Mouse (Mus musculus): Measurements from ENCODE around the gene Hoxb9. TPM values are rescaled to one million over a fixed set of nuclear protein-coding genes. Genes with fewer than 3 reads are reported as not detected.

Hoxb9 gene
- polyA plus RNA-seq, 1 experiment from 2014 or later = 0.09 TPM

GRCm38 (mm10) chr11:96280399-96281378, 9.4 kb downstream of the Hoxb9 start:
- peaks cover 9% of the 10 kb centered on the region; the same call in 1 of the 2 replicates for H3K4me1 ChIP-seq (ENCODE audit: control insufficient read depth, insufficient read depth, low read length)
- H3K9me3 ChIP-seq (replicated peaks; ENCODE audit: control insufficient read depth, low read length) = no peaks in the 10 kb centered on the region
- H3K27me3 ChIP-seq (ENCODE audit: control insufficient read depth, insufficient read depth, low read length) = peaks cover 96% of the 10 kb centered on the region
- no peak overlapping the region for H3K4me2 ChIP-seq
- H3K36me3 ChIP-seq (ENCODE audit: control insufficient read depth, insufficient read depth, low read length) = no peaks in the 10 kb centered on the region
- 11% methylated on average over 8 of the region's 8 CpGs for WGBS (ENCODE audit: insufficient replicate concordance)
- H3K9ac ChIP-seq (ENCODE audit: low read depth, low read length) = no peak overlapping the region
- no peak overlapping the region for H3K27ac ChIP-seq (ENCODE audit: low read depth, low read length)
- ATAC-seq (replicated peaks; ENCODE audit: insufficient number of reproducible peaks, low FRiP score, low TSS enrichment) = no peak
- H3K4me3 ChIP-seq (ENCODE audit: low read depth, low read length) = no peak overlapping the region

- H3K4me1 ChIP-seq (ENCODE audit: control insufficient read depth, insufficient read depth, low read length) = peaks cover 9% of the 10 kb centered on the region; the same call in 1 of the 2 replicates
Observed at GRCm38 (mm10) chr11:96281396-96281795, 10.1 kb downstream of the Hoxb9 start.

DNA sequence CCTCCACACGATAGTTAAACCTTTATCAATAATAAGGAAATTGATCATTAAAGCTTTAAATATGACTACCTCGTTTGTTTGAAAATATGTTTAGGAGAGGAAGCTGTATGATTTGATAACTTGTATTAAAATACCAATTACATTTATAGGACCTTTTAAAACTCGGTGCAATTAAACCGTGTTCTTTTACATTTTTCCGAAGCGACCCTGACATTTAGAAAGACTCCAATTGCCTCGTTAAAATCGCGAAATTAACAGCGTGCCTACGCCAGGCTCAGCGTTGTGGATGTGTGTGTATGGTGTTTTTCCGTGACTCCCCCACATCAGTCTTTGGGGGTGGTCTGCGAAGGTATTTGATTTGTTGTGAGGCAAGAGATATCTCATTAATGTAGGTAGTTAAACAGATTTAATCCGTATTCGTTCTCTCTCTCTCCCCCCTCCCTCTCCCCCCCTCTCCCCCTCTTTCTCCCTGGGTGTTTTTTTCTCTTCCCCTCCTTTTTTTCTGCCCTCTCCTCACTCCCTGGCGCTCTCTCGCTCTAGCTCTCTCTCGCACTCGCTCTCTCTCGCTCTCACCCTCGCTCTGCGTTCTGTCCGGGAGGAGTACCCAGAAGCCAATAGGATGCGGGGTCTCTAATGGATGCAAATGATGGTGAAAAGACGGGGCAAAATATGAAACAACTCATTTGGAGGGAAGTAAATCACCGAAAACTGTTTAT, 10.8 kb downstream of the Hoxb9 start, which contains the start of gene Hoxb8:
Gene Hoxb8 (plus strand): TSS at position 51 of the 716 bp plus-strand sequence.
- Histone ChIP-seq H3K4me2 (no peak within 1 kb of the TSS), H3K27ac (ENCODE audit: low read depth, low read length) (no peak within 1 kb of the TSS), H3K4me1 (ENCODE audit: control insufficient read depth, insufficient read depth, low read length) (peaks cover 14% of the 10 kb centered on the region; the same call in 1 of the 2 replicates), H3K9me3 (replicated peaks; ENCODE audit: control insufficient read depth, low read length) (no peaks in the 10 kb centered on the region), H3K27me3 (ENCODE audit: control insufficient read depth, insufficient read depth, low read length) (peaks cover 96% of the 10 kb centered on the region), H3K9ac (ENCODE audit: low read depth, low read length) (no peak within 1 kb of the TSS), H3K36me3 (ENCODE audit: control insufficient read depth, insufficient read depth, low read length) (no peaks in the 10 kb centered on the region), H3K4me3 (ENCODE audit: low read depth, low read length) (no peak within 1 kb of the TSS)
- WGBS (ENCODE audit: insufficient replicate concordance) = 2% methylated on average over 27 of the region's 27 CpGs
- ATAC-seq (replicated peaks; ENCODE audit: insufficient number of reproducible peaks, low FRiP score, low TSS enrichment) = no peak

More at GRCm38 (mm10) chr11:96281396-96281795, 10.1 kb downstream of the Hoxb9 start:
- Histone ChIP-seq H3K4me2 (no peak overlapping the region), H3K9me3 (replicated peaks; ENCODE audit: control insufficient read depth, low read length) (no peaks in the 10 kb centered on the region), H3K4me3 (ENCODE audit: low read depth, low read length) (no peak overlapping the region), H3K27ac (ENCODE audit: low read depth, low read length) (no peak overlapping the region), H3K9ac (ENCODE audit: low read depth, low read length) (no peak overlapping the region), H3K36me3 (ENCODE audit: control insufficient read depth, insufficient read depth, low read length) (no peaks in the 10 kb centered on the region), H3K27me3 (ENCODE audit: control insufficient read depth, insufficient read depth, low read length) (peaks cover 96% of the 10 kb centered on the region)
- ATAC-seq (replicated peaks; ENCODE audit: insufficient number of reproducible peaks, low FRiP score, low TSS enrichment) = no peak
- WGBS (ENCODE audit: insufficient replicate concordance) = 5% methylated on average over 18 of the region's 18 CpGs

DNA sequence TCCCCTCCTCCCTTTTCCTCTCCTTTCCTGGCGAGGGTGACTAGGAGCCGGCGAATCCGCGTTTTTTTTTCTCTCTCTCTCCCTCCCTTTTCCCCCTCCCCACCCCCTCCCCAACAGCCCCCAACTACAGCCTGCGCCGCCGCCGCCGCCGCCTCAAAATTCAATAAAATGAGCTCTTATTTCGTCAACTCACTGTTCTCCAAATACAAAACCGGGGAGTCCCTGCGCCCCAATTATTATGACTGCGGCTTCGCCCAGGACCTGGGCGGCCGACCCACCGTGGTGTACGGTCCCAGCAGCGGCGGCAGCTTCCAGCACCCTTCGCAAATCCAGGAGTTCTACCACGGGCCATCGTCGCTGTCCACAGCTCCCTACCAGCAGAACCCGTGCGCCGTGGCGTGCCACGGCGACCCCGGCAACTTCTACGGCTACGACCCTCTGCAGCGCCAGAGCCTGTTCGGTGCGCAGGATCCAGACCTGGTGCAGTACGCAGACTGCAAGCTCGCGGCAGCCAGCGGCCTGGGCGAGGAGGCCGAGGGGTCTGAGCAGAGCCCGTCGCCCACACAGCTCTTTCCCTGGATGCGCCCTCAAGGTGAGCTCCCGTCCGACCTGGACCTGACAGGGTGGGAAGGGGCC, 11.7 kb downstream of the Hoxb9 start:
- H3K4me1 ChIP-seq (ENCODE audit: control insufficient read depth, insufficient read depth, low read length) = peaks cover 15% of the 10 kb centered on the region; the same call in 1 of the 2 replicates
- no peaks in the 10 kb centered on the region for H3K9me3 ChIP-seq (replicated peaks; ENCODE audit: control insufficient read depth, low read length)
- H3K36me3 ChIP-seq (ENCODE audit: control insufficient read depth, insufficient read depth, low read length) = no peaks in the 10 kb centered on the region
- no peak overlapping the region for H3K9ac ChIP-seq (ENCODE audit: low read depth, low read length)
- peaks cover 96% of the 10 kb centered on the region for H3K27me3 ChIP-seq (ENCODE audit: control insufficient read depth, insufficient read depth, low read length)
- peak overlapping the region; percentile 22; the same call in 1 of the 2 replicates for H3K4me3 ChIP-seq (ENCODE audit: low read depth, low read length)
- WGBS (ENCODE audit: insufficient replicate concordance) = under 1% methylated on average over 49 of the region's 49 CpGs
- no peak overlapping the region for H3K27ac ChIP-seq (ENCODE audit: low read depth, low read length)
- 0 out of 2 replicates have a peak, but pooled peaks have one; percentile 23 for ATAC-seq (replicated peaks; ENCODE audit: insufficient number of reproducible peaks, low FRiP score, low TSS enrichment)
- H3K4me2 ChIP-seq = peak overlapping the region; percentile 31

DNA sequence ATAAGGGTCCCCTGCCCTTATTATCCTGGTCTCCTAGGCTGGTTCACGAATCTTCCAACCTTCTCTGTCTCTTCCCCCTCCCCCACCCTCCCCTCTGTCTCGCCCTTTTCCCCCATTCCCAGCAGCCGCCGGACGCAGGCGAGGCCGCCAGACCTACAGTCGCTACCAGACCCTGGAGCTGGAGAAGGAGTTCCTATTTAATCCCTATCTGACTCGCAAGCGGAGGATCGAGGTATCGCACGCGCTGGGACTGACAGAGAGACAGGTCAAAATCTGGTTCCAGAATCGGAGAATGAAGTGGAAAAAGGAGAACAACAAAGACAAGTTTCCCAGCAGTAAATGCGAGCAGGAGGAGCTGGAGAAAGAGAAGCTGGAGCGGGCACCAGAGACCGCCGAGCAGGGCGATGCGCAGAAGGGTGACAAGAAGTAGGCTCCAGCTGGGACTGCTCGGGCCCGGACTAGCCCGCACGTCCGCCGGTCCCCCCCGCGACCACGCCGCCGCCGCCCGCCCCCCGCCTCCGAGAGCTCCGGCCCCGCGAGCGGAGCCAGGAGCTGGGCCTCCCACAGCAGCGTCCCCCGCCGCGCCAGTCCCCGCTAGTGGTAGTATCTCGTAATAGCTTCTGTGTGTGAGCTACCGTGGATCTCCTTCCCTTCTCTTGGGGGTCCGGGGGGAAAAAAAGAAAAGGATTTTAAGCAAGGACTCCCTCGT, 12.9 kb downstream of the Hoxb9 start:
- H3K4me2 ChIP-seq = peak overlapping the region; percentile 71
- H3K36me3 ChIP-seq (ENCODE audit: control insufficient read depth, insufficient read depth, low read length) = no peaks in the 10 kb centered on the region
- peaks cover 98% of the 10 kb centered on the region for H3K27me3 ChIP-seq (ENCODE audit: control insufficient read depth, insufficient read depth, low read length)
- WGBS (ENCODE audit: insufficient replicate concordance) = under 1% methylated on average over 49 of the region's 49 CpGs
- H3K9ac ChIP-seq (ENCODE audit: low read depth, low read length) = no peak overlapping the region
- H3K4me3 ChIP-seq (ENCODE audit: low read depth, low read length) = peak overlapping the region; percentile 40
- ATAC-seq (replicated peaks; ENCODE audit: insufficient number of reproducible peaks, low FRiP score, low TSS enrichment) = no peak
- H3K27ac ChIP-seq (ENCODE audit: low read depth, low read length) = no peak overlapping the region
- peaks cover 15% of the 10 kb centered on the region; the same call in 1 of the 2 replicates for H3K4me1 ChIP-seq (ENCODE audit: control insufficient read depth, insufficient read depth, low read length)
- no peaks in the 10 kb centered on the region for H3K9me3 ChIP-seq (replicated peaks; ENCODE audit: control insufficient read depth, low read length)

DNA sequence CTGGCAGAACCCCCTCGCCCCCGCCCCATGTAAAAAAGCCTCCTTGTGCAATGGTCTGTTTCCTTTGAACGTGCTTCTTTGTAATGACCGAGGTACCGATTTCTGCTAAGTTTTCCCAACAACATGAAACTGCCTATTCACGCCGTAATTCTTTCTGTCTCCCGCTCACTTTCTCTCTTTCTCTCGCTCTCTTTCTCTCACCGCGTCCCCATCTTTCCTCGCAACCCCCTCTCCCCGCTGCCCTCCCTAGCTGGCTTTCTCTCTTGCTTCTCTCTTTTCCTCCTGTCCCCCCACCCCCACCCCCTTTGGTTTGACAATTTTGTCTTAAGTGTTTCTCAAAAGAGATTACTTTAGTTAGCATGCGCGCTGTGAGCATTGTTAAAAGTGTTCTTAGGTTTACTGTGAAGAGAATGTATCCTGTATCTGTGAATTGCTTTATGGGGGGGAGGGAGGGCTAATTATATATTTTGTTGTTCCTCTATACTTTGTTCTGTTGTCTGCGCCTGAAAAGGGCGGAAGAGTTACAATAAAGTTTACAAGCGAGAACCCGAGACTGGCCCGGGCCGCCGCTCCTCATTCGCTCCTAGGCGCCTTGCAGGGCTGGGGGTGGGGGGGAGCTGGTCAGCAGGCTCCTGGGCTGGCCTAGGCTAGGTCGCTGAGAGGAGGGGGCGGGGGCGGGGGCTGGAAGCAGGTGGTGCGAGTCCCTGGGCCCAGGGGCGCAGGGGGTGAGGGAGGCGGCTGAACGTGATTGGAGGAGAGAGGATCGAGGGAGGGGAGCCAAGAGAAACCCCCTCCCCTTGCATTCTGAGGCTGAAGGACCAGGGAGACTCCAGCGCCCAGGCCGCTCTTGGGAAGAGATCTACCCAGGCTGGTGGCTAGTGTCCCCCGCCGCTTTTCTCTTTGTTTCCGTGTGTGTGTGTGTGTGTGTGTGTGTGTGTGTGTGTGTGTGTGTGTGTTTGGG, 13.8 kb downstream of the Hoxb9 start:
- H3K4me1 ChIP-seq (ENCODE audit: control insufficient read depth, insufficient read depth, low read length) = peaks cover 15% of the 10 kb centered on the region; the same call in 1 of the 2 replicates
- peak overlapping the region; percentile 40 for H3K4me3 ChIP-seq (ENCODE audit: low read depth, low read length)
- ATAC-seq (replicated peaks; ENCODE audit: insufficient number of reproducible peaks, low FRiP score, low TSS enrichment) = no peak
- H3K4me2 ChIP-seq = peak overlapping the region; percentile 71
- no peaks in the 10 kb centered on the region for H3K9me3 ChIP-seq (replicated peaks; ENCODE audit: control insufficient read depth, low read length)
- no peak overlapping the region for H3K9ac ChIP-seq (ENCODE audit: low read depth, low read length)
- WGBS (ENCODE audit: insufficient replicate concordance) = under 1% methylated on average over 32 of the region's 37 CpGs
- H3K36me3 ChIP-seq (ENCODE audit: control insufficient read depth, insufficient read depth, low read length) = no peaks in the 10 kb centered on the region
- peaks cover 98% of the 10 kb centered on the region for H3K27me3 ChIP-seq (ENCODE audit: control insufficient read depth, insufficient read depth, low read length)
- no peak overlapping the region for H3K27ac ChIP-seq (ENCODE audit: low read depth, low read length)
